ENCODE assay signal across 8 mouse cellular contexts in genomic region chr19:44314871-44315414, GRCm38 (mm10). TPM values are rescaled to one million over a fixed set of nuclear protein-coding genes. Genes with fewer than 3 reads are reported as not detected.
DNase-seq lines count a peak whose midpoint lies in the region; ATAC-seq lines count a peak whose summit lies in the region.

No protein-coding gene starts in this region.

- H3K4me1 ChIP-seq in forebrain, embryonic 14.5 days (ENCODE audit: control insufficient read depth, insufficient read depth, low read length), result peaks cover 7% of the 10 kb centered on the region; the same call in 1 of the 2 replicates
- H3K4me1 ChIP-seq in midbrain, embryonic 11.5 days (ENCODE audit: control insufficient read depth, insufficient read depth, low read length), result peaks cover 21% of the 10 kb centered on the region

- no peaks in the 10 kb centered on the region for H3K27me3 ChIP-seq in forebrain, embryonic 14.5 days (replicated peaks; ENCODE audit: control insufficient read depth, insufficient read depth, low read length)
- H3K27me3 ChIP-seq in midbrain, embryonic 11.5 days (ENCODE audit: control insufficient read depth, insufficient read depth, low read length), result no peaks in the 10 kb centered on the region

- 0 out of 2 replicates have a peak overlapping the region, but pooled peaks have one; percentile 24 for H3K27ac ChIP-seq in forebrain, embryonic 14.5 days (ENCODE audit: low read depth, low read length)
- H3K27ac ChIP-seq in midbrain, embryonic 11.5 days (ENCODE audit: low read depth, low read length), result no peak overlapping the region

- no peaks in the 10 kb centered on the region for H3K9me3 ChIP-seq in forebrain, embryonic 14.5 days (replicated peaks; ENCODE audit: control insufficient read depth, low read length)
- H3K9me3 ChIP-seq in midbrain, embryonic 11.5 days (ENCODE audit: control insufficient read depth, low read length), result no peaks in the 10 kb centered on the region; the same call in 1 of the 2 replicates

- peak overlapping the region; percentile 82 for H3K4me2 ChIP-seq in forebrain, embryonic 14.5 days (ENCODE audit: low read length)
- peak overlapping the region; percentile 76 for H3K4me2 ChIP-seq in midbrain, embryonic 11.5 days

- no peaks in the 10 kb centered on the region for H3K36me3 ChIP-seq in forebrain, embryonic 14.5 days (ENCODE audit: control insufficient read depth, insufficient read depth, low read length)
- no peaks in the 10 kb centered on the region for H3K36me3 ChIP-seq in midbrain, embryonic 11.5 days (ENCODE audit: control insufficient read depth, insufficient read depth, low read length)

- DNase-seq in layer of hippocampus, postnatal 36 days, result peak; percentile 52 to 61
- DNase-seq in layer of hippocampus, postnatal 14 days (ENCODE audit: low spot score in 2 of 2), result no peak
- peak; percentile 86 for DNase-seq in adrenal gland, postnatal 14 days
- DNase-seq in forebrain, embryonic 14.5 days (ENCODE audit: low spot score), result peak; percentile 38
- peak; percentile 67 for DNase-seq in heart, postnatal 4 days
- DNase-seq in kidney, postnatal 4 days, result peak; percentile 63 to 73
- peak; percentile 88 for DNase-seq in midbrain, embryonic 11.5 days (ENCODE audit: low spot score, missing footprints)
- peak; percentile 44 to 74 for DNase-seq in urinary bladder, postnatal 4 days (ENCODE audit: low spot score in 2 of 2)

- WGBS in forebrain, embryonic 14.5 days, result 1% methylated on average over 11 of the region's 11 CpGs
- 2% methylated on average over 11 of the region's 11 CpGs for WGBS in midbrain, embryonic 11.5 days

- peak overlapping the region; percentile 50 for H3K4me3 ChIP-seq in forebrain, embryonic 14.5 days (ENCODE audit: low read depth, low read length)
- H3K4me3 ChIP-seq in midbrain, embryonic 11.5 days (ENCODE audit: low read depth, low read length), result peak overlapping the region; percentile 49

- peak overlapping the region; percentile 65 for H3K9ac ChIP-seq in forebrain, embryonic 14.5 days (ENCODE audit: low read length)
- peak overlapping the region; percentile 61 for H3K9ac ChIP-seq in midbrain, embryonic 11.5 days (ENCODE audit: low read length)

- peak; percentile 75 for ATAC-seq in forebrain, embryonic 14.5 days
- peak; percentile 74 for ATAC-seq in midbrain, embryonic 11.5 days (ENCODE audit: low FRiP score)

RNA-seq across cellular contexts. Expression of gene Scd4, which starts 17.9 kb away (rescaled TPM):
- 1 to 10 TPM; 1.7 to 2.7 TPM for total RNA-seq in layer of hippocampus, postnatal 36 days (2021)
- 1 to 10 TPM; 2.5 to 2.6 TPM for total RNA-seq in layer of hippocampus, postnatal 14 days (2021)
- 2.2 and 2.9 TPM in 2 replicates for total RNA-seq in adrenal gland, postnatal 14 days (2021)
- 0.10 and 0.42 TPM in 2 replicates for polyA plus RNA-seq in forebrain, embryonic 14.5 days (2014; fragmentation: Nextera tagmentation; extraction: Ambion mirVana)
- total RNA-seq in heart, postnatal 4 days (2021), result 10 to 100 TPM; 47.7 to 52.4 TPM
- polyA plus RNA-seq in midbrain, embryonic 11.5 days (2014; fragmentation: Nextera tagmentation; extraction: Ambion mirVana), result 0.06 TPM in 1 of 2 replicates, not detected in the other

RNA-seq across cellular contexts. Expression of gene Scd2, which starts 21.5 kb away (rescaled TPM):
- 100 to 1,000 TPM; 621 to 658 TPM for total RNA-seq in layer of hippocampus, postnatal 36 days (2021)
- 100 to 1,000 TPM; 702 to 713 TPM for total RNA-seq in layer of hippocampus, postnatal 14 days (2021)
- total RNA-seq in adrenal gland, postnatal 14 days (2021), result 337 and 408 TPM in 2 replicates
- 220 and 266 TPM in 2 replicates for polyA plus RNA-seq in forebrain, embryonic 14.5 days (2014; fragmentation: Nextera tagmentation; extraction: Ambion mirVana)
- total RNA-seq in heart, postnatal 4 days (2021), result 10 to 100 TPM; 78.1 to 82.1 TPM
- polyA plus RNA-seq in midbrain, embryonic 11.5 days (2014; fragmentation: Nextera tagmentation; extraction: Ambion mirVana), result 353 and 358 TPM in 2 replicates

Comparison
In these comparisons a context has a peak if more than half of its experiments do, and no peak if none do; other contexts are left out.
1. DNase-seq: peak in layer of hippocampus, postnatal 36 days (2 of 2), adrenal gland, postnatal 14 days (single experiment), forebrain, embryonic 14.5 days (single experiment), heart, postnatal 4 days (single experiment), kidney, postnatal 4 days (2 of 2), midbrain, embryonic 11.5 days (single experiment) and urinary bladder, postnatal 4 days (2 of 2); none in layer of hippocampus, postnatal 14 days (0 of 2).
2. RNA of gene Scd4, which starts 17.9 kb away (total RNA-seq): 47.7 to 52.4 TPM in heart, postnatal 4 days; 2.2 to 2.9 TPM in adrenal gland, postnatal 14 days, 1.7 to 2.7 TPM in layer of hippocampus, postnatal 36 days and 2.5 to 2.6 TPM in layer of hippocampus, postnatal 14 days; every median in the first group is over 10 times any median in the second.